Mouse (Mus musculus) heart, embryonic 15.5 days (tissue): ENCODE results near the gene Ppp2r5a. TPM values are rescaled to one million over a fixed set of nuclear protein-coding genes. Genes with fewer than 3 reads are reported as not detected.

Experiments used
- ATAC-seq: fragments of 200-750 bp; cut with Nextera tagmentation; replicated peaks from 2 replicates; pipeline ENCODE4 v1.8.0; 2017; ENCODE audit warnings: low read depth, moderate TSS enrichment; ENCODE audit not compliant: insufficient number of reproducible peaks, insufficient read depth, low FRiP score
- H3K27ac ChIP-seq: fragments of 300-500 bp; sonication (generic); 2 replicates; pipeline ENCODE4 v1.5.1; 2015; ENCODE audit warnings: mild to moderate bottlenecking, inconsistent platforms
- H3K27me3 ChIP-seq: fragments of 300-500 bp; sonication (generic); 2 replicates; pipeline ENCODE4 v1.6.1; 2015; ENCODE audit warnings: inconsistent platforms
- H3K36me3 ChIP-seq: fragments of 300-500 bp; sonication (generic); 2 replicates; pipeline ENCODE4 v1.6.1; 2015; ENCODE audit warnings: mild to moderate bottlenecking, inconsistent platforms
- H3K4me1 ChIP-seq: fragments of 300-500 bp; sonication (generic); replicated peaks from 2 replicates; pipeline ENCODE4 v1.6.1; 2015; ENCODE audit warnings: inconsistent platforms
- H3K4me2 ChIP-seq: fragments of 300-500 bp; sonication (generic); 2 replicates; pipeline ENCODE4 v1.6.1; 2015; ENCODE audit warnings: inconsistent platforms, mild to moderate bottlenecking, moderate library complexity
- H3K4me3 ChIP-seq: fragments of 300-500 bp; sonication (generic); 2 replicates; pipeline ENCODE4 v1.5.1; 2015; ENCODE audit warnings: mild to moderate bottlenecking, inconsistent platforms
- H3K9ac ChIP-seq: fragments of 300-500 bp; sonication (generic); 2 replicates; pipeline ENCODE4 v1.6.1; 2015; ENCODE audit warnings: mild to moderate bottlenecking, inconsistent platforms
- H3K9me3 ChIP-seq: fragments of 300-500 bp; sonication (generic); replicated peaks from 2 replicates; pipeline ENCODE4 v1.6.1; 2016; ENCODE audit warnings: inconsistent platforms
- WGBS: fragments of 180-500 bp; shearing (Covaris S2); methylation state at CpG from one replicate; pipeline ENCODE4 v1.1.7; 2015; ENCODE audit warnings: mixed read lengths; 5-methylcytosine and 5-hydroxymethylcytosine counted together
- polyA plus RNA-seq: library from polyadenylated mRNA; unstranded; fragments of >200 nt; fragmentation: Nextera tagmentation; extraction: Ambion mirVana; gene quantifications from 2 replicates; pipeline ENCODE4 v1.2.1, GENCODE M21; 2015

The Ppp2r5a gene
- polyA plus RNA-seq, 1 experiment from 2014 or later, result 31.1 TPM

DNA sequence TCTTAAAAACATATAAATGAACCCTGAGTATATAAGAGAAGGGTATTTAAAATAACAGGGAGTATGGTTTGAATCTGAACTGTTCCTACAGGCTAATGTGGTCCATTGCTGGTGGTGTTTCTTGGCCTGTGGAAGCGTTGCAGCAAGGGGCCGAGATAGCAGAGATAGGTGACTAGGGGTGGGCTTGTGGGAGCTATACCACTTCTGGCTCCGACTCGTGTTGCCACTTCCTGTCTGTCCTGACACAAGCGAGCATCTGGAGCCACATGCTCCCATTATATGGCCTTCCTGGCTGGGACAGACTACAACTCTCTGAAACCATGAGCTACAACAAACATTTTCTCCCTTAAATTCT, 27.5 kb downstream of the Ppp2r5a start:
- Histone ChIP-seq H3K9ac (no peak overlapping the region), H3K4me2 (peak overlapping the region; percentile 30; the same call in 1 of the 2 replicates), H3K4me1 (peaks cover 18% of the 10 kb centered on the region), H3K27me3 (no peaks in the 10 kb centered on the region), H3K27ac (peak overlapping the region; percentile 49), H3K9me3 (no peaks in the 10 kb centered on the region), H3K36me3 (peaks cover 7% of the 10 kb centered on the region), H3K4me3 (no peak overlapping the region)
- no peak for ATAC-seq
- 32% methylated on average over 5 of the region's 5 CpGs for WGBS

DNA sequence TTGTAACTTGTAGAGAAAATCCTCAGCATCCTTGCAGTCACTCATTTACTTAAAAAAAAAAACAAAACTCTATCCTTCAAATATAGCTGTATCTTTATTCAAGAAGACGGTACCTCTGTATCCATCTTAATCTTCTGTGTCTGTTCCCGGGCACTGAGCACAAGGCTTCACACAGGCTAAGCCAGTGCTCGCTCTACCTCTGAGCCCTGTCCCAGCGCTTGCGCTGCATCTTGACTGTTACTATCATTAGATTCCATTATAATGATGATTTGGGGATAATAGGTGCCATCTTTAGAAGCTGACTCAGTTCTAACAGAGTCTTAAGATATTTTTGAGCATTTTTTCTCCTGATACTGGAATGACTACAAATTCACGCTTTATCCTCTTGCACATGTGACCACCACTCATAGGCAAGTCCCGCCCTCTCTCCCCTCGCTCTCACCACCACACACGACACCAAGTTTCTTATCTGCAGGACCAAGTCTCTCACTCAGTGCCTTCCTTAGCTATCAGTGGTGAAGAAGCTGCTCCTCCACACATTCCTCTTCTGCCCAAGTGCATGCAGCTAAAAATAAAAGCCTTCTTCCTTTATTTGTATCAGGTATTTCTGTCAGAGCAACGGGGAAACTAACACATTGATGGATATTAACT, 28.0 kb downstream of the Ppp2r5a start:
- H3K27me3 ChIP-seq, result no peaks in the 10 kb centered on the region
- H3K4me1 ChIP-seq, result peaks cover 18% of the 10 kb centered on the region
- 54% methylated on average over 10 of the region's 10 CpGs for WGBS
- H3K9ac ChIP-seq, result no peak overlapping the region
- no peaks in the 10 kb centered on the region for H3K9me3 ChIP-seq
- peaks cover 8% of the 10 kb centered on the region for H3K36me3 ChIP-seq
- no peak overlapping the region for H3K4me3 ChIP-seq
- ATAC-seq, result no peak
- peak overlapping the region; percentile 30 for H3K4me2 ChIP-seq
- H3K27ac ChIP-seq, result peak overlapping the region; percentile 49; the same call in 1 of the 2 replicates

DNA sequence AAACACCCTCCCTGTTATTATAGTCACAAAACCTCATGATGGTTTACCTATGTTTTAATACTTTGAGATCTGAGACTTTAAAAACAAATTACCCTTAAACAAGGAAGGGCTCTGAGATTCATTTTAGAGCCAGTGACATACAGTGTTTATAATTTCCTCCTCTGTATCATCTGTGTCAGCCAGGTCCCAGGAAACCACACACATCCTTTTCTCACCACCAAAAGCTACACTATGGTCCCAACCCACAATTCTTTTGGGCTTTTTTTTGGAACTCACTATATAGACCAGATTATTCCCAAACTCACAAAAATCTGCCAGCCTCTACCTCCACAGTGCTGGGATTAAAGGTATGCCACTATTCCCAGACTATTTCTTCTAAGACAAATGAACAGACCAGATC, 33.9 kb downstream of the Ppp2r5a start:
- Histone ChIP-seq H3K4me2 (no peak overlapping the region), H3K9me3 (no peaks in the 10 kb centered on the region), H3K4me3 (no peak overlapping the region), H3K27me3 (no peaks in the 10 kb centered on the region), H3K9ac (no peak overlapping the region), H3K36me3 (peaks cover 22% of the 10 kb centered on the region), H3K27ac (no peak overlapping the region), H3K4me1 (peaks cover 9% of the 10 kb centered on the region)
- no peak for ATAC-seq

DNA sequence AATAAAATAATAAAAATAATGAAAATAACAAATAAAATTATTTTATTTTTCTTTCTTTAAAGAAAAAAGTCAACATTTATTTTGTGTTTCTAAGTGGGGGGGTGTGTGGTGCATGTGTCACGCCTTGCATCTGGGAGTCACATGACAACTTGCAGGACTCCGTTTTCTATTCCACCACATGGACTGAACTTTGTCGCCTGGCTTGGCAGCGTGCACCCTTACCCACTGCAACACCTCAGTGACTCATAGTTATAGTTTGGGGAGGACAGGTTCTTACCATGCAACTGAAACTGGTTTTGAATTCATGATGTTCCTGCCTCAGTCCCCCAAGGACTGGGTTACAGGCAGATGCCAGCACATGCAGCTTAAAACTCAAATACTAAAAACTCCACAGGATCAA, 34.9 kb downstream of the Ppp2r5a start:
- H3K4me2 ChIP-seq, result no peak overlapping the region
- peaks cover 22% of the 10 kb centered on the region for H3K36me3 ChIP-seq
- no peaks in the 10 kb centered on the region for H3K9me3 ChIP-seq
- no peak overlapping the region for H3K27ac ChIP-seq
- no peak overlapping the region for H3K9ac ChIP-seq
- WGBS, result 75% methylated on average over 4 of the region's 4 CpGs
- H3K4me3 ChIP-seq, result no peak overlapping the region
- peaks cover 9% of the 10 kb centered on the region for H3K4me1 ChIP-seq
- H3K27me3 ChIP-seq, result no peaks in the 10 kb centered on the region
- no peak for ATAC-seq

DNA sequence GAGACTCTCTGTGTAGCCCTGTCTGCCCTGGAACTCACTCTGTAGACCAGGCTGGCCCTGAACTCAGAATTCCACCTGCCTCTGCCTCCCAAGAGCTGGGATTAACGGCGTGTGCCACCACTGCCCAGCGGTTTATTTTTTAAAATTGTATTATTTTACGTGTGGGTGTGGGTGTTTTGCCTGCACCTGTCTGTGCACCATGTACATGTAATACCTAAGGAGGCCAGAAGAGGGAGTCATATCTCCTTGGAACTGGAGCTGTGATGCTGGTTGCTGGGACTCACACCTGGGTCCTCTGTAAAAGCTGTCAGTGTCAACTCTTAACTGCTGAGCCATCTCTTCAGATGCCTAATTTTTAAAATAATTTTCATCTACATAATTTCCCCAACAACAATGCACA, 38.6 kb downstream of the Ppp2r5a start:
- no peaks in the 10 kb centered on the region for H3K27me3 ChIP-seq
- WGBS, result 73% methylated on average over 4 of the region's 4 CpGs
- H3K9me3 ChIP-seq, result no peaks in the 10 kb centered on the region
- peaks cover 26% of the 10 kb centered on the region for H3K36me3 ChIP-seq
- ATAC-seq, result no peak
- no peak overlapping the region for H3K27ac ChIP-seq
- H3K4me2 ChIP-seq, result no peak overlapping the region
- H3K4me1 ChIP-seq, result no peaks in the 10 kb centered on the region
- no peak overlapping the region for H3K9ac ChIP-seq
- H3K4me3 ChIP-seq, result no peak overlapping the region

DNA sequence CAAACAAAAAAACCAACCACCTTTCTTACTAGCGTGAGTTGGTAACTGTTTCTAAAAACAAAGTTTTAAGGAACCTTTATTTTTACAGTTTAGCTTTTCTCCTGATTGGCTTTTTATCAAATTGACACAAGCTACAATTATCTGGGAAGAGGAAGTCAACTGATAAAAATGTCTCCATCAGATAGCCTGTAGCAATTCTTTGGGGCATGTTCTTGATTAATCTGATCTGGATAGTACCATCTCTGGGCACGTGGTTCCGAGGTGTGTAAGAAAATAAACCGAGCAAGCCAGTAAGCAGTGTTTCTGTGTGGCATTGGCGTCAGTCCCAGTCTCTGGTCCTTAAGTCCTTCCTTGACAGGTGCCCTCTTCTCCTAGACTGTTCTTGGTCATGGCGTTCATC, 40.7 kb downstream of the Ppp2r5a start:
- H3K4me2 ChIP-seq, result no peak overlapping the region
- no peaks in the 10 kb centered on the region for H3K4me1 ChIP-seq
- H3K4me3 ChIP-seq, result no peak overlapping the region
- H3K36me3 ChIP-seq, result peaks cover 31% of the 10 kb centered on the region
- 75% methylated on average over 6 of the region's 6 CpGs for WGBS
- no peak overlapping the region for H3K27ac ChIP-seq
- ATAC-seq, result no peak
- no peak overlapping the region for H3K9ac ChIP-seq
- H3K27me3 ChIP-seq, result no peaks in the 10 kb centered on the region
- H3K9me3 ChIP-seq, result no peaks in the 10 kb centered on the region

DNA sequence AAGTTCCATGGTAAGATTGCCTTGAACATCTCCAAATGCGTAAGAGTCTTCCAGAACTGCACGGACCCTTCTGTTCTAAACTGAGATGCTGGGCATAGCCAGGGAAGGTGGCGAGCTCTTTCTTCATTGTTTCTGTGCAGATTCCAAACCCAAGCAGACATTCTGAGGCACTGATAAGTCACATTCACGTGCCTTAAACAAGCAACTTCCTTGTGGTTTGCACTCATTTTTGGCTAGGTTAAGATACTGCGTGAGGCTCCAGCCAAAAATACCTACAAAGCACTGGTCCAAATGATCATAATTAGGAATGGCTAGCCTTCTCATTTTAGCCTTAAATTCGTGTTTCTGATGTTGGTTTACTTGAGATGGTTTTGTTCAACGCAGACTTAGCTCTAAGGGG, 43.6 kb downstream of the Ppp2r5a start:
- 76% methylated on average over 7 of the region's 7 CpGs for WGBS
- no peak for ATAC-seq
- peaks cover 41% of the 10 kb centered on the region for H3K36me3 ChIP-seq

DNA sequence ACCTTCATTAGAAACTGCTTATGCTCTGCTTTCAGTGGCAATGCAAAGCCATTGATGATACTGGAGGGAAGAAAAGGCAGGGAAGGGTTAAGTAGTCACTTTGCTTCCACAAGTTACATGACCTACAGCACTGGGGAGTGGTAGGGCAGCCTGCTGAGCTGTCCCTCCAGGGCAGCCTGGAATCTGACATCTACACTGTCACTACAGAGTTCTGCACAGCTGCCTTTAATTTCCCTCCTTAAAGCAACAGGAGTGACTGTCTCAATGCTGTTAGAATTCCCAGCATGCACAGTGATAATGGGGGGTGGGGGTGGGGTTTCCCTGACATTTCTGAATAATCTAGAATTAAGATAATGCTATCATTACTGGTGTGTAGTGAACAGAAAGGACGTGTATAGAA, 46.1 kb downstream of the Ppp2r5a start:
- Histone ChIP-seq H3K36me3 (peaks cover 52% of the 10 kb centered on the region), H3K27ac (no peak overlapping the region), H3K9ac (no peak overlapping the region), H3K27me3 (no peaks in the 10 kb centered on the region), H3K4me3 (no peak overlapping the region), H3K4me2 (no peak overlapping the region), H3K4me1 (no peaks in the 10 kb centered on the region), H3K9me3 (no peaks in the 10 kb centered on the region)
- 40% methylated on average over 1 of the region's 1 CpGs for WGBS
- no peak for ATAC-seq

More for the DNA sequence above, 43.6 kb downstream of the Ppp2r5a start:
- Histone ChIP-seq H3K4me3 (no peak overlapping the region), H3K4me1 (no peaks in the 10 kb centered on the region), H3K9me3 (no peaks in the 10 kb centered on the region), H3K9ac (no peak overlapping the region), H3K27ac (no peak overlapping the region), H3K4me2 (no peak overlapping the region), H3K27me3 (no peaks in the 10 kb centered on the region)

DNA sequence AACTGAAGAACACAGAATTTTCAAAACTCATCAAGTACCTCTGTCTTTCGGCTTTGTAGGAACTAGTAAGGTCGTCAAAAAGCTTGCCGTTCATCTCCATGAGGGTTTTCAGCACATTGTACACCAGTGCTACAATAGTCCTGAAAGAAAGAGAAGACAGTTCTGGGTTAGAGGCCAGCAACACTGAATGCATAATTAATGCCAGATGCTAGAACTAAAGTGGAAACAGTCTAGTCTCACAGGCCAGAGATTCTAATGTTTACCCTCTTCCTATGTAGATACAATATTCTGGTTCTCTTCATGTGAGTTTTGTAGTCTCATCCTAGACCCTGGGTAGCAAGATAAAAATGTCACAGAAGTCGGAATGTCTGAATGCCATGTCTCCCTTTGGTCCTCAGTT, 49.2 kb downstream of the Ppp2r5a start:
- H3K36me3 ChIP-seq, result peaks cover 46% of the 10 kb centered on the region
- no peak overlapping the region for H3K4me3 ChIP-seq
- no peak for ATAC-seq
- no peak overlapping the region for H3K27ac ChIP-seq
- H3K9me3 ChIP-seq, result no peaks in the 10 kb centered on the region
- WGBS, result 83% methylated on average over 4 of the region's 4 CpGs
- no peaks in the 10 kb centered on the region for H3K27me3 ChIP-seq
- no peak overlapping the region for H3K9ac ChIP-seq
- H3K4me1 ChIP-seq, result peaks cover 10% of the 10 kb centered on the region
- H3K4me2 ChIP-seq, result no peak overlapping the region

DNA sequence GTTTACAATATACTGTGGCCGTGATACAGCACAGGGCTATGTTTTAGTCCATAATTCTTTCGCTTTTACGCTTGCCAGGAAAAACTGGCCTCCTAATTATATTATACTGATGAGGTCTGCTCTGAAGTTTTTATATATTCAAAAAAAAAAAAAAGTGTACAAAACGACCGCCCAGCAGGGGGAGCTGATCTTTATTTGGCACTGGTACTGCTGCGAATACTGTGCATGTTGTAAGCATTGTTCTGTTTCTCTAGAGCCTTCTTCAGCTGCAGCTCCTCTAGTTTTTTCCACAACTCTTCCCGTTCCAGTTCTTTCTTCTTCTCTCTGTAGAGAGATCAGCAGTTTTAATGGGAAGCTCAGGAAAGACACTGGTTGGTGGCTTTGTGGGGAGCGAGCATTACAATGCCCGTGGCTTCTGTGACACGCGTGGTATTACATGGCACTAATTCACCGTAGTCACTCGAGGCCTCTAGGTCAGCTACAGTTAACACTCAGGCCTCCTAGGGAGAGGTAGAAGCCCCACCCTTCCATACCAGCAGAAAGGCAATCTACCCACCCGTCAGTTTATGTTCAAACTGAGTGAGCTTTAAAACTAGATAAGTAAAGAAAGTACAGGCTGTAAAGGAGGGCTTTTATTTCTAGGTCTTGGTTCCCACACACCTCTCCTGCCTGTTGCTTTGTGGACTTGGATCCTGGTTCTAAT, 50.1 kb downstream of the Ppp2r5a start:
- H3K4me1 ChIP-seq, result peaks cover 15% of the 10 kb centered on the region
- 60% methylated on average over 14 of the region's 14 CpGs for WGBS
- no peak overlapping the region for H3K27ac ChIP-seq
- no peaks in the 10 kb centered on the region for H3K9me3 ChIP-seq
- peaks cover 38% of the 10 kb centered on the region for H3K36me3 ChIP-seq
- H3K27me3 ChIP-seq, result no peaks in the 10 kb centered on the region
- no peak overlapping the region for H3K4me2 ChIP-seq
- no peak overlapping the region for H3K4me3 ChIP-seq
- ATAC-seq, result no peak
- no peak overlapping the region for H3K9ac ChIP-seq

DNA sequence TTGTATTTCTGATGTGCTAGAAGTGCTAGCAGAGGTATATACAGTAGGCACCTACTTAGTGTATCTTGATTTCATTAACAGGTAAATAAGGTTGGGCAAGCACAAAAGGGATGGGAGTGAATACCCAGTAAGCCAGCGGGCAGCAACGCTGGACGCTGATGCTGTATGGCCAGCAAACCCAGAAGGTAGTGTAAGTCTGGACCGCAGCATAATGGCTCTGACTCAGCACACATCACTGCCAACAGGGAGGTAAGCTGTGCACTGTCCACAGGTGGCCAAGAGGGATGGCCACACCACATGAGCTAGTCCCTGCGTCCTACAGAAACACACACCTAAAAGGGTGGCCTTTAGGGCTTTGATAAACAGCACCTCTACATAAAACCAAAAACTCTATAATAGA, 52.7 kb downstream of the Ppp2r5a start:
- WGBS, result 95% methylated on average over 5 of the region's 5 CpGs
- H3K9me3 ChIP-seq, result no peaks in the 10 kb centered on the region
- H3K36me3 ChIP-seq, result peaks cover 35% of the 10 kb centered on the region
- H3K27me3 ChIP-seq, result no peaks in the 10 kb centered on the region
- no peak overlapping the region for H3K4me2 ChIP-seq
- H3K4me3 ChIP-seq, result no peak overlapping the region
- H3K27ac ChIP-seq, result no peak overlapping the region
- H3K4me1 ChIP-seq, result peaks cover 18% of the 10 kb centered on the region
- no peak for ATAC-seq
- H3K9ac ChIP-seq, result no peak overlapping the region

DNA sequence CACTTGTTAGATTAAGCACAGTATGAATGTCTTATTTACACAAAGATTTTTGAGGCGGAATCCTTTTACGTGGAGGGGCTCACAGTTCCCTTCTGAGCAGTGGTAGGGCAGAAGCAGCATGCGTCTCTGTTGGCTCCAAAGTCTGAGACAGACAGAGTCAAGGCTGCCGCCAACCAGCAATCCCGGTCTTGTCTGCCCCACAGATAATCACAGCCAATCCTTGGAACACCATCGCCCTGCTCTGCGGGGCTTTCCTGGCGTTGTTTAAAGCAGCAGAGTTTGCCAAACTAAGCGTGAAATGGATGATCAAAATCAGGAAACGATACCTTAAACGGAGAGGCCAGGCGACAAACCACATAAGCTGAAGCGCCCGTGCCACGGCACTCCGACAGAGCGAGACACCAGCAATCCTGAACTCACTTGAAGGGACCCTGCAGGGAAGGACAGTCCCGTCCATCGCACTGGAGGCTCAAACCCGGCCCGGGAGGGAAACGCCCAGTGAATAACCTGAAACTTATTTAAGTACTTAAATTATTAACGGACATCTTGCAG, 53.5 kb downstream of the Ppp2r5a start:
- Histone ChIP-seq H3K9me3 (no peaks in the 10 kb centered on the region), H3K27ac (peak overlapping the region; percentile 75), H3K4me3 (no peak overlapping the region), H3K36me3 (peaks cover 30% of the 10 kb centered on the region), H3K27me3 (no peaks in the 10 kb centered on the region), H3K4me1 (peaks cover 18% of the 10 kb centered on the region), H3K9ac (peak overlapping the region; percentile 22; the same call in 1 of the 2 replicates), H3K4me2 (peak overlapping the region; percentile 17; the same call in 1 of the 2 replicates)
- WGBS, result 50% methylated on average over 23 of the region's 23 CpGs
- no peak for ATAC-seq
